Mouse (Mus musculus) embryonic facial prominence, embryonic 10.5 days (tissue): Measurements from ENCODE around the gene Hist2h4. TPM values are rescaled to one million over a fixed set of nuclear protein-coding genes. Genes with fewer than 3 reads are reported as not detected.
"Not testable (repeated sequence)": the region's sequence is repeated elsewhere in the genome, so short reads cannot be mapped to it uniquely, and the experiment has no call there.

Experiments used
- DNase-seq: peaks from one replicate; pipeline ENCODE4 v3.0.0-alpha.2; 2017; ENCODE audit warnings: low spot score
- H3K27ac ChIP-seq: fragments of 300-500 bp; sonication (generic); replicated peaks from 2 replicates; pipeline ENCODE4 v1.5.1; 2016; ENCODE audit warnings: mild to moderate bottlenecking
- H3K27me3 ChIP-seq: fragments of 300-500 bp; sonication (generic); replicated peaks from 2 replicates; pipeline ENCODE4 v1.6.1; 2016; ENCODE audit warnings: low read depth, mild to moderate bottlenecking; ENCODE audit not compliant: poor library complexity, severe bottlenecking
- H3K36me3 ChIP-seq: fragments of 300-500 bp; sonication (generic); replicated peaks from 2 replicates; pipeline ENCODE4 v1.6.1; 2016; ENCODE audit warnings: mild to moderate bottlenecking, moderate library complexity
- H3K4me1 ChIP-seq: fragments of 300-500 bp; sonication (generic); 2 replicates; pipeline ENCODE4 v1.6.1; 2016
- H3K4me3 ChIP-seq: fragments of 300-500 bp; sonication (generic); 2 replicates; pipeline ENCODE4 v1.5.1; 2016; ENCODE audit warnings: mild to moderate bottlenecking, moderate library complexity
- H3K9me3 ChIP-seq: fragments of 300-500 bp; sonication (generic); 2 replicates; pipeline ENCODE4 v1.6.1; 2016; ENCODE audit warnings: mild to moderate bottlenecking
- WGBS: fragments of 180-500 bp; shearing (Covaris S2); methylation state at CpG from one replicate; pipeline ENCODE4 v1.1.7; 2016; 5-methylcytosine and 5-hydroxymethylcytosine counted together
- polyA plus RNA-seq: library from polyadenylated mRNA; unstranded; fragments of >200 nt; fragmentation: Nextera tagmentation; extraction: Ambion mirVana; gene quantifications from 2 replicates; pipeline ENCODE4 v1.2.1, GENCODE M21; 2016

Gene Hist2h4
- polyA plus RNA-seq = 12.8 TPM in 2 replicates

GRCm38 (mm10) chr3:96262979-96263550, at the start of gene Hist2h4:
Gene Hist2h4 (minus strand): TSS chr3:96263311.
- Histone ChIP-seq H3K9me3 (no peaks in the 10 kb centered on the region), H3K27me3 (no peaks in the 10 kb centered on the region), H3K27ac (peak within 1 kb of the TSS; percentile 98), H3K4me1 (peaks cover 49% of the 10 kb centered on the region), H3K4me3 (peak within 1 kb of the TSS; percentile 63), H3K36me3 (no peaks in the 10 kb centered on the region)
- DNase-seq = peak; percentile 95
- WGBS = under 1% methylated on average over 40 of the region's 40 CpGs

- H3K36me3 ChIP-seq = no peaks in the 10 kb centered on the region
- peak; percentile 33 for DNase-seq
- WGBS = 69% methylated on average over 8 of the region's 8 CpGs
- H3K9me3 ChIP-seq = no peaks in the 10 kb centered on the region
- no peaks in the 10 kb centered on the region for H3K27me3 ChIP-seq
- H3K4me3 ChIP-seq = no peak overlapping the region
- no peak overlapping the region for H3K27ac ChIP-seq
- peaks cover 9% of the 10 kb centered on the region; the same call in 1 of the 2 replicates for H3K4me1 ChIP-seq
Observed at GRCm38 (mm10) chr3:96312341-96313098, 49.4 kb upstream of the Hist2h4 start.

- H3K4me3 ChIP-seq = no peak overlapping the region
- WGBS = 65% methylated on average over 3 of the region's 3 CpGs
- DNase-seq = no peak
- H3K9me3 ChIP-seq = no peaks in the 10 kb centered on the region
- H3K4me1 ChIP-seq = peaks cover 9% of the 10 kb centered on the region; the same call in 1 of the 2 replicates
- no peaks in the 10 kb centered on the region for H3K36me3 ChIP-seq
- H3K27me3 ChIP-seq = no peaks in the 10 kb centered on the region
- no peak overlapping the region for H3K27ac ChIP-seq
Observed at GRCm38 (mm10) chr3:96309441-96309840, 46.3 kb upstream of the Hist2h4 start.

GRCm38 (mm10) chr3:96306506-96306905, 43.4 kb upstream of the Hist2h4 start:
- Histone ChIP-seq H3K27me3 (no peaks in the 10 kb centered on the region), H3K27ac (no peak overlapping the region), H3K36me3 (no peaks in the 10 kb centered on the region), H3K9me3 (no peaks in the 10 kb centered on the region), H3K4me3 (no peak overlapping the region), H3K4me1 (0 out of 2 replicates have a peak, but pooled peaks cover 2% of the 10 kb centered on the region)
- no peak for DNase-seq
- 81% methylated on average over 9 of the region's 9 CpGs for WGBS

GRCm38 (mm10) chr3:96302076-96302475, 39.0 kb upstream of the Hist2h4 start:
- Histone ChIP-seq H3K9me3 (no peaks in the 10 kb centered on the region), H3K27me3 (peaks cover 5% of the 10 kb centered on the region; the same call in 1 of the 2 replicates), H3K36me3 (no peaks in the 10 kb centered on the region), H3K27ac (no peak overlapping the region), H3K4me1 (no peaks in the 10 kb centered on the region), H3K4me3 (no peak overlapping the region)
- 86% methylated on average over 5 of the region's 5 CpGs for WGBS
- DNase-seq = no peak

DNA sequence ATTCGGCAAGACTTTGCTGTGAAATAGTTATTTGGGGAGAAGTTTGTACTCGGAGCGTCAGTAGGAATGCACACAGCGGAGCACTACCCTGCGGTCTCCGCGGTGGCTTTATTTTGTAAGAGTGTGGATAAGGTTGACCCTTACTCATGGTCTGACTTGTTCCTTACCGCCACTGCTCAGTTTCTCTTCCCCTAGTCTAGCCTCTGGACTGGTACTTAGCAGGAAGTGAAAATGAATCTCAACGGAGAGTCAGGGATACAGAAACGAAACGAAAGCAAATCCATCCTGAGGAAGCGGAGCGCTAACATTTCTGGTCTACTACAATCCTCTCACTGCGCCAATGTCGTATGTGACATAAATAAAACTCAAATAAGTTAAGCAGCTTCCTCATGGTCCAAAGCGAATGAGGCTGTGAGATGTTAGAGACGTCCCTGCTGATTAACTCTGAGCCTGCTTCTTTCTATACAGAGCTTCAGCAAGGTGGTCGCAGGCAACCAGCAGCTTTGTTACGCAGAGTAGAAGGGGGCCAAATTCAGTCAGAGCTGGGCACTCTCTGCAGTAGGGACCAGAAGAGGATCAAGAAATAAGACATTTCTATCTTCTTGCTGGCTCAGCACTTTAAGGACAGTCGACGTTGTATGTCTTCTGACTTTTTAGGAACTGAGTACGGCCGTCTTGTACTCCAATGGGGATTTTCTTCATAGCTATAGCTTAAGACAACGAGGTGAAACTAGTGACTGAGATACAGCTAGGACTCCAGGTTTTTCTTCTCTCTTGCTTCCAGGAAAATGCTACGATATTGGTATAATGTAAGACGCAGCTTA, 37.8 kb upstream of the Hist2h4 start:
- Histone ChIP-seq H3K27ac (no peak overlapping the region), H3K36me3 (no peaks in the 10 kb centered on the region), H3K4me3 (peak overlapping the region; percentile 13; the same call in 1 of the 2 replicates), H3K27me3 (peaks cover 5% of the 10 kb centered on the region; the same call in 1 of the 2 replicates), H3K9me3 (no peaks in the 10 kb centered on the region), H3K4me1 (no peaks in the 10 kb centered on the region)
- 75% methylated on average over 26 of the region's 26 CpGs for WGBS
- no peak for DNase-seq

GRCm38 (mm10) chr3:96299562-96299961, 36.5 kb upstream of the Hist2h4 start:
- WGBS = 95% methylated on average over 2 of the region's 2 CpGs
- Histone ChIP-seq H3K4me3 (no peak overlapping the region), H3K27me3 (peaks cover 5% of the 10 kb centered on the region; the same call in 1 of the 2 replicates), H3K4me1 (no peaks in the 10 kb centered on the region), H3K36me3 (no peaks in the 10 kb centered on the region), H3K9me3 (no peaks in the 10 kb centered on the region), H3K27ac (no peak overlapping the region)
- DNase-seq = no peak

DNA sequence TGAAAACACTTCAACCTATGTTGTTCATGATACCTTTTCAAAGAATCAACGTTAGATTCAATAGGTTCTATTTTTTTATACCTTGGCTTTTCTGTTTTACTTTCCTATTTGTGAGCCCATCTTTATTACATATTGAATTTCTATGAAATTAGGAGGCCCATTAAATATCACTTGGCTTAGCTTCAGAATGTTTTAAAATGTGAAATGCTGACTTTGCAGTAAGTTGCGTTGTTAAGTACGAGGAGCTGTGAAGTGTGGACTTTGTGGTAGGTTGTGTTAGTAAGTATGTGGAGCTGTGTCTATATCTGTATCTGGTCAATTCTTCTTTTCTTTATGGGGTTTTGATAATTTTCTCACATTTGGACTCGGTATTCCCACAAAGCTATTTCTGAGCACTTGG, 35.2 kb upstream of the Hist2h4 start:
- 89% methylated on average over 4 of the region's 4 CpGs for WGBS
- H3K27me3 ChIP-seq = peaks cover 5% of the 10 kb centered on the region; the same call in 1 of the 2 replicates
- no peak overlapping the region for H3K4me3 ChIP-seq
- no peaks in the 10 kb centered on the region for H3K36me3 ChIP-seq
- no peaks in the 10 kb centered on the region for H3K9me3 ChIP-seq
- H3K27ac ChIP-seq = no peak overlapping the region
- no peak for DNase-seq
- H3K4me1 ChIP-seq = no peaks in the 10 kb centered on the region

- Histone ChIP-seq H3K9me3 (no peaks in the 10 kb centered on the region), H3K4me3 (no peak within 1 kb of the TSS), H3K27me3 (no peaks in the 10 kb centered on the region; the same call in 1 of the 2 replicates), H3K27ac (no peak within 1 kb of the TSS), H3K4me1 (0 out of 2 replicates have a peak, but pooled peaks cover 6% of the 10 kb centered on the region), H3K36me3 (no peaks in the 10 kb centered on the region)
- WGBS = 83% methylated on average over 4 of the region's 4 CpGs
- no peak for DNase-seq
Observed at GRCm38 (mm10) chr3:96293787-96294186, 30.7 kb upstream of the Hist2h4 start, which contains the start of gene Fcgr1. Gene Fcgr1 (minus strand): TSS chr3:96293969.

DNA sequence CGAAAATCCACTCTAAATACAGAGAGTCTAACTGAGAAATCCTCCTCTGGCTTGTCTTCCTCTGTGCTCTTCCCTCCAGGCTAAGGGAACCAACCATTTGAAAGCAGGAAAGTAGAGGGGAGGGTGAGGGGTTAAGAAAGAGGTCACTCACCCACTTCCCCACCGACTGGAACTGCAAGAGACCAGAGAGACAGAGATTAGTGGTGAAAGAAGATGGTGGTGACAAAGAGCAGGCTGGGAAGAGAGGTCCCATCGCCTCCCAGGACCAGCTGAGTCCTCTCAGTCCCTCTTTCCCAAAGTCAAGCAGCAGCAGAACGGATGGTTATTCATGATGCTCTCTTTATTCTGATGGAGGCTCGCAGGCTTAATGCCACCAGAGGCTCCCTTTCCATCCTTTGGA, 30.3 kb upstream of the Hist2h4 start:
- 47% methylated on average over 5 of the region's 5 CpGs for WGBS
- H3K4me1 ChIP-seq = 0 out of 2 replicates have a peak, but pooled peaks cover 6% of the 10 kb centered on the region
- no peak overlapping the region for H3K27ac ChIP-seq
- DNase-seq = no peak
- no peaks in the 10 kb centered on the region; the same call in 1 of the 2 replicates for H3K27me3 ChIP-seq
- no peaks in the 10 kb centered on the region for H3K9me3 ChIP-seq
- no peaks in the 10 kb centered on the region for H3K36me3 ChIP-seq
- no peak overlapping the region for H3K4me3 ChIP-seq

DNA sequence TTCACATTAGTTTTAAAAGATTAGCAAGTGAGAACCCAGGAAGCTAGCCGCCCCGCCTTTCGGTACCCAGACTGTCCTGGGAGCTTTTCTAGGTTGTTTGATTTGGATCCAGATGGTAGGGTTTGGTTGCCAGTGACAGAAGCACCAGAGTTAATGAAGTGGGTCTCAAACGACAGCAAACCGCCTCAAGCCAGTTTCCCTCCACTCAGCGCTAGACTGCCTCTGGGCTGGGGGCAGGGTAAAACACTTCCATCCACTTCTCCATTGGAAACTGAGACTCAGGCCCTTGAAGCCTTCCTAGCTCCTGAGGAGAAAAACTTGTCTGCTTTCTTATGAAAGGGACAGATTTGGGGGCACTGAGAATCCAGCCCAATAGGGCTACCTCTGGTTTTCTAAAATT, 29.5 kb upstream of the Hist2h4 start:
- WGBS = 50% methylated on average over 6 of the region's 6 CpGs
- DNase-seq = no peak
- Histone ChIP-seq H3K4me1 (0 out of 2 replicates have a peak, but pooled peaks cover 6% of the 10 kb centered on the region), H3K36me3 (no peaks in the 10 kb centered on the region), H3K27me3 (no peaks in the 10 kb centered on the region; the same call in 1 of the 2 replicates), H3K27ac (no peak overlapping the region), H3K9me3 (no peaks in the 10 kb centered on the region), H3K4me3 (no peak overlapping the region)

DNA sequence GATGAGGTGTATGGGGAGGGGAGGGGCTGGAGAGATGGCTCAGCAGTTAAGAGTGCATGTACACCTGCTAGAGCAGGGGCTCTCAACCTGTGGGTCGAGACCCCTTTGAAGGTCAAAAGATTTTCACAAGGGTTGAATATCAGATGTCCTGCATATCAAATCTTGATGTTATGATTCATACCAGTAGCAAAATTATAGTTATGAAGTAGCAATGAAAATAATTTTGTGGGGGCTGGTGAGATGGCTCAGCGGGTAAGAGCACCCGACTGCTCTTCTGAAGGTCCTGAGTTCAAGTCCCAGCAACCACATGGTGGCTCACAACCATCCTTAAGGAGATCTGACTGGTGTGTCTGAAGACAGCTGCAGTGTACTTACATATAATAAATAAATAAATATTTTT, 27.6 kb upstream of the Hist2h4 start:
- not testable (repeated sequence) for H3K27ac ChIP-seq, H3K9me3 ChIP-seq, H3K4me3 ChIP-seq, H3K4me1 ChIP-seq, H3K27me3 ChIP-seq, H3K36me3 ChIP-seq, DNase-seq
- WGBS = 90% methylated on average over 3 of the region's 3 CpGs
